Mouse (Mus musculus) myocyte (in vitro differentiated cells): Measurements from ENCODE around the gene Slc37a3.

ENCODE experiments used
- CEBPB ChIP-seq: IDR thresholded peaks from 2 replicates; pipeline ENCODE4 v1.6.1; 2011; ENCODE audit warnings: mild to moderate bottlenecking, moderate library complexity; ENCODE audit not compliant: poor library complexity, insufficient read depth, severe bottlenecking
- E2F4 ChIP-seq: IDR thresholded peaks from one replicate; pipeline ENCODE4 v1.6.1; 2011; ENCODE audit warnings: mild to moderate bottlenecking, control low read depth, moderate library complexity; ENCODE audit not compliant: insufficient read depth
- MAX ChIP-seq: IDR thresholded peaks from one replicate; pipeline ENCODE4 v1.6.1; 2011; ENCODE audit warnings: low read depth, mild to moderate bottlenecking, control low read depth
- MYOD1 ChIP-seq, 3 experiments: IDR thresholded peaks; one replicate each; pipeline ENCODE4 v1.6.1; 2011; ENCODE audit warnings: control low read depth in 2 of 3, low read depth in 2 of 3, mild to moderate bottlenecking in 2 of 3, moderate library complexity in 1 of 3; ENCODE audit not compliant: insufficient read length in 2 of 3, control insufficient read depth in 1 of 3
- MYOG ChIP-seq, 3 experiments: IDR thresholded peaks; one replicate each; pipeline ENCODE4 v1.6.1; 2011; ENCODE audit warnings: control low read depth in 2 of 3, low read depth in 2 of 3, mild to moderate bottlenecking in 2 of 3; ENCODE audit not compliant: insufficient read length in 2 of 3, control insufficient read depth in 1 of 3, insufficient read depth in 1 of 3
- POLR2A ChIP-seq: IDR thresholded peaks from one replicate; pipeline ENCODE4 v1.6.1; 2011; ENCODE audit warnings: low read depth, mild to moderate bottlenecking, control low read depth, moderate library complexity; ENCODE audit not compliant: insufficient read length
- POLR2AphosphoS2 ChIP-seq: IDR thresholded peaks from one replicate; pipeline ENCODE4 v1.6.1; 2011; ENCODE audit warnings: low read depth, control low read depth; ENCODE audit not compliant: insufficient read length
- REST ChIP-seq: IDR thresholded peaks from one replicate; pipeline ENCODE4 v1.6.1; 2011; ENCODE audit warnings: mild to moderate bottlenecking, control low read depth, moderate library complexity; ENCODE audit not compliant: insufficient read depth, insufficient read length
- SRF ChIP-seq: IDR thresholded peaks from one replicate; pipeline ENCODE4 v1.6.1; 2011; ENCODE audit warnings: low read depth; ENCODE audit not compliant: control insufficient read depth, insufficient read length
- TCF12 ChIP-seq: IDR thresholded peaks from one replicate; pipeline ENCODE4 v1.6.1; 2011; ENCODE audit warnings: mild to moderate bottlenecking, control low read depth; ENCODE audit not compliant: poor library complexity, insufficient read depth, severe bottlenecking
- TCF3 ChIP-seq: IDR thresholded peaks from one replicate; pipeline ENCODE4 v1.6.1; 2011; ENCODE audit warnings: low read depth, control low read depth; ENCODE audit not compliant: insufficient read length
- USF1 ChIP-seq: IDR thresholded peaks from one replicate; pipeline ENCODE4 v1.6.1; 2011; ENCODE audit warnings: low read depth, mild to moderate bottlenecking, control low read depth, moderate library complexity

DNA sequence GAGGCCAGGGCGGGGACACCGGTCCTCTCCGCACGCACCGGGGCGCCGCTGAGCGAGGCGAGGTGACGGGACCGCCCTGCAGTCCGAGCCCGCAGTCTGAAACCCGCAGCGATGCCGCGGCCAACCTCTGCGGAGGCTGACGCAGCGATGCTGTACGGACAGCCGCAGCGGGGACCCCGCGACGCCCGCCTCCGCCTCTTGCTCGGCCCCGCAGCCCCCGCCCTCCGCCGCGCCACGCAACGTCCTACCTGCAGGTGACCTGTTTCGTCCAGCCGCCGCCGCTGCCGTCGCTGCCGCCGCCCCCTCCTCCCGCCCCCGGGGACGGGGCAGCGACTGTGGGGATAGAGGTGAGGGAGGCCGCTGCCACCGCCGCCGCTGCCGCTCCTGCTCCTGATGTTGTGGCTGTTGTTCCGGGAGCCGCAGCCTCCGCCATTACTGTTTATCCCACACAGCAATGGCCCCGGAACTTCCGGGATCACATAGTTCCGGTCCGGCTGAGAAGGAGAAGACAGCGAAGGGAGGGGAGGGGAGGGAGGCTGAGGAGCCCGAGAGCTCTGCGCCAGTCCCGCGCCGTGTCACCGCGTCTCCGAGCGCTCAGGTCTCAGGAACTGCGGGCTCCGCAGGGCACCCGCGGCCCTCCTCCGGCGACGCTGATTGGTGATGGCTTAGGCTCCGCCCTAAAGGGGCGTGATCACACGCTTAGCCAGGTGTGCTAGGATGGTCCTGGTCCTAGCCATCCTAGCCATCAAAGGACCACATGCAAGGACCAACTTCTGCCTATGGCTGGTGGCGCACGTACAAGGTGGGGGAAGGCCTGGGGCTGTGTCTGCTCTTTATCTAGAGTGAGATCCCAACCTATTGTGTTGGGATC is 42.6 kb upstream of the Slc37a3 start, which contains the start of gene Mkrn1:
- no peak for TF ChIP-seq POLR2AphosphoS2
- TF ChIP-seq TCF12 = no peak
- peak; percentile 56 for TF ChIP-seq POLR2A
- no peak for TF ChIP-seq REST
- no peak for TF ChIP-seq CEBPB
- TF ChIP-seq MAX = no peak
- no peak for TF ChIP-seq E2F4
- TF ChIP-seq USF1 = no peak
- TF ChIP-seq MYOD1 (IDR thresholded peaks at IDR 0.05; ENCODE audit: control insufficient read depth in 1 of 3, insufficient read length in 2 of 3, low read depth in 2 of 3) = no peak
- TF ChIP-seq TCF3 = no peak
- TF ChIP-seq SRF = no peak
- no peak for TF ChIP-seq MYOG (IDR thresholded peaks at IDR 0.05; ENCODE audit: control insufficient read depth in 1 of 3, insufficient read depth in 1 of 3, insufficient read length in 2 of 3, low read depth in 2 of 3)
